In genomic region chr5:58436432-58436831, GRCm38 (mm10) we compare ENCODE assay signal across 22 mouse cellular contexts.
DNase-seq lines count a peak whose midpoint lies in the region; ATAC-seq lines count a peak whose summit lies in the region.
"Had no signal": no experiment of that assay in that cellular context is flagged by ENCODE, and none has a peak within 500 bp of the region (broad histone marks: within the 10 kb centered on the region; RNA-seq: fewer than 3 reads in every experiment).

No protein-coding gene starts in this region.

- no peak overlapping the region for H3K27ac ChIP-seq in forebrain, embryonic 11.5 days (ENCODE audit: low read depth, low read length)
- H3K27ac ChIP-seq in forebrain, embryonic 12.5 days, result no peak overlapping the region
- no peak overlapping the region for H3K27ac ChIP-seq in forebrain, embryonic 15.5 days (replicated peaks)
- no peak overlapping the region for H3K27ac ChIP-seq in forebrain, embryonic 16.5 days (ENCODE audit: low read length)
- H3K27ac ChIP-seq in midbrain, embryonic 12.5 days (replicated peaks), result no peak overlapping the region
- no peak overlapping the region for H3K27ac ChIP-seq in midbrain, embryonic 15.5 days
- H3K27ac ChIP-seq: heart, embryonic 15.5 days; hindbrain, embryonic 12.5 days; hindbrain, embryonic 15.5 days had no signal

- no peaks in the 10 kb centered on the region for H3K9me3 ChIP-seq in forebrain, embryonic 11.5 days (ENCODE audit: control insufficient read depth, low read length)
- H3K9me3 ChIP-seq in forebrain, embryonic 12.5 days, result no peaks in the 10 kb centered on the region
- no peaks in the 10 kb centered on the region for H3K9me3 ChIP-seq in forebrain, embryonic 15.5 days
- H3K9me3 ChIP-seq in forebrain, embryonic 16.5 days (ENCODE audit: control insufficient read depth, low read length), result no peaks in the 10 kb centered on the region
- H3K9me3 ChIP-seq in midbrain, embryonic 12.5 days, result no peaks in the 10 kb centered on the region
- no peaks in the 10 kb centered on the region for H3K9me3 ChIP-seq in midbrain, embryonic 15.5 days
- H3K9me3 ChIP-seq: heart, embryonic 12.5 days; heart, embryonic 15.5 days; hindbrain, embryonic 12.5 days; hindbrain, embryonic 15.5 days had no signal

- no peak overlapping the region for H3K4me3 ChIP-seq in forebrain, embryonic 11.5 days (ENCODE audit: low read depth, low read length)
- no peak overlapping the region for H3K4me3 ChIP-seq in forebrain, embryonic 12.5 days (replicated peaks)
- H3K4me3 ChIP-seq in forebrain, embryonic 15.5 days, result no peak overlapping the region
- H3K4me3 ChIP-seq in forebrain, embryonic 16.5 days (replicated peaks; ENCODE audit: low read length), result no peak overlapping the region
- no peak overlapping the region for H3K4me3 ChIP-seq in midbrain, embryonic 12.5 days
- H3K4me3 ChIP-seq in midbrain, embryonic 15.5 days, result no peak overlapping the region
- H3K4me3 ChIP-seq: heart, embryonic 12.5 days; heart, embryonic 15.5 days; hindbrain, embryonic 12.5 days; hindbrain, embryonic 15.5 days had no signal

- no peak overlapping the region for H3K9ac ChIP-seq in forebrain, embryonic 11.5 days (ENCODE audit: low read length)
- no peak overlapping the region for H3K9ac ChIP-seq in forebrain, embryonic 12.5 days
- H3K9ac ChIP-seq in forebrain, embryonic 15.5 days (replicated peaks), result no peak overlapping the region
- no peak overlapping the region for H3K9ac ChIP-seq in forebrain, embryonic 16.5 days (replicated peaks; ENCODE audit: low read depth, low read length)
- H3K9ac ChIP-seq in midbrain, embryonic 12.5 days (replicated peaks), result no peak overlapping the region
- no peak overlapping the region for H3K9ac ChIP-seq in midbrain, embryonic 15.5 days
- H3K9ac ChIP-seq: heart, embryonic 12.5 days; heart, embryonic 15.5 days; hindbrain, embryonic 12.5 days; hindbrain, embryonic 15.5 days had no signal

- ATAC-seq in forebrain, embryonic 11.5 days (replicated peaks; ENCODE audit: low FRiP score), result peak; percentile 79
- ATAC-seq in forebrain, embryonic 12.5 days (ENCODE audit: low FRiP score), result no peak
- 0 out of 2 replicates have a peak, but pooled peaks have one; percentile 29 for ATAC-seq in forebrain, embryonic 15.5 days (replicated peaks)
- ATAC-seq in forebrain, embryonic 16.5 days, result no peak
- ATAC-seq in midbrain, embryonic 12.5 days (ENCODE audit: low FRiP score, low read depth), result peak; percentile 65
- ATAC-seq in midbrain, embryonic 15.5 days (replicated peaks), result no peak
- ATAC-seq: activated CD4-positive, CD25-positive, alpha-beta regulatory T cell, adult 4 months had no signal

- H3K36me3 ChIP-seq in forebrain, embryonic 11.5 days (ENCODE audit: control insufficient read depth, insufficient read depth, low read length), result no peaks in the 10 kb centered on the region
- H3K36me3 ChIP-seq in forebrain, embryonic 12.5 days (replicated peaks), result no peaks in the 10 kb centered on the region
- H3K36me3 ChIP-seq in forebrain, embryonic 15.5 days, result no peaks in the 10 kb centered on the region
- no peaks in the 10 kb centered on the region for H3K36me3 ChIP-seq in forebrain, embryonic 16.5 days (ENCODE audit: control insufficient read depth, insufficient read depth)
- H3K36me3 ChIP-seq in midbrain, embryonic 12.5 days, result no peaks in the 10 kb centered on the region
- H3K36me3 ChIP-seq in midbrain, embryonic 15.5 days (replicated peaks), result no peaks in the 10 kb centered on the region
- H3K36me3 ChIP-seq: heart, embryonic 12.5 days; heart, embryonic 15.5 days; hindbrain, embryonic 12.5 days; hindbrain, embryonic 15.5 days had no signal

- no peak overlapping the region for H3K4me2 ChIP-seq in forebrain, embryonic 11.5 days (ENCODE audit: low read depth, low read length, severe bottlenecking)
- H3K4me2 ChIP-seq in forebrain, embryonic 12.5 days, result no peak overlapping the region
- H3K4me2 ChIP-seq in forebrain, embryonic 15.5 days (replicated peaks), result no peak overlapping the region
- H3K4me2 ChIP-seq in forebrain, embryonic 16.5 days (ENCODE audit: low read length), result no peak overlapping the region
- H3K4me2 ChIP-seq in midbrain, embryonic 12.5 days (replicated peaks), result no peak overlapping the region
- no peak overlapping the region for H3K4me2 ChIP-seq in midbrain, embryonic 15.5 days
- H3K4me2 ChIP-seq: heart, embryonic 12.5 days; heart, embryonic 15.5 days; hindbrain, embryonic 12.5 days; hindbrain, embryonic 15.5 days had no signal

- no peaks in the 10 kb centered on the region for H3K27me3 ChIP-seq in forebrain, embryonic 11.5 days (ENCODE audit: control insufficient read depth, insufficient read depth, low read length)
- H3K27me3 ChIP-seq in forebrain, embryonic 12.5 days, result no peaks in the 10 kb centered on the region
- H3K27me3 ChIP-seq in forebrain, embryonic 15.5 days, result no peaks in the 10 kb centered on the region
- no peaks in the 10 kb centered on the region for H3K27me3 ChIP-seq in forebrain, embryonic 16.5 days (replicated peaks; ENCODE audit: control insufficient read depth, insufficient read depth, low read length)
- H3K27me3 ChIP-seq in midbrain, embryonic 12.5 days, result no peaks in the 10 kb centered on the region
- H3K27me3 ChIP-seq in midbrain, embryonic 15.5 days (replicated peaks), result no peaks in the 10 kb centered on the region
- H3K27me3 ChIP-seq: heart, embryonic 12.5 days; heart, embryonic 15.5 days; hindbrain, embryonic 12.5 days; hindbrain, embryonic 15.5 days had no signal

- DNase-seq in forebrain, embryonic 11.5 days (ENCODE audit: low spot score), result no peak
- DNase-seq in retina, postnatal 1 day, result peak; percentile 1
- no peak for DNase-seq in retina, embryonic 14.5 days (ENCODE audit: low spot score)
- DNase-seq: adrenal gland, adult 8-10 months; adrenal gland, postnatal 25 days; cerebellum, adult 18-20 months; cerebellum, adult 9-10 months; cerebellum, postnatal 14 days; gastrocnemius, postnatal 25 days; heart, adult 18-20 months; heart, postnatal 10 days; heart, postnatal 36 days had no signal

- no peaks in the 10 kb centered on the region for H3K4me1 ChIP-seq in forebrain, embryonic 11.5 days (replicated peaks; ENCODE audit: control insufficient read depth, insufficient read depth, low read length)
- H3K4me1 ChIP-seq in forebrain, embryonic 12.5 days, result no peaks in the 10 kb centered on the region
- H3K4me1 ChIP-seq in forebrain, embryonic 15.5 days, result no peaks in the 10 kb centered on the region
- no peaks in the 10 kb centered on the region for H3K4me1 ChIP-seq in forebrain, embryonic 16.5 days (replicated peaks; ENCODE audit: control insufficient read depth, insufficient read depth, low read length)
- no peaks in the 10 kb centered on the region for H3K4me1 ChIP-seq in midbrain, embryonic 12.5 days
- no peaks in the 10 kb centered on the region for H3K4me1 ChIP-seq in midbrain, embryonic 15.5 days
- H3K4me1 ChIP-seq: heart, embryonic 12.5 days; heart, embryonic 15.5 days; hindbrain, embryonic 12.5 days; hindbrain, embryonic 15.5 days had no signal

- 36% methylated on average over 1 of the region's 1 CpGs for WGBS in forebrain, embryonic 11.5 days
- 5% methylated on average over 1 of the region's 1 CpGs for WGBS in forebrain, embryonic 12.5 days
- WGBS in forebrain, embryonic 15.5 days, result 9% methylated on average over 1 of the region's 1 CpGs
- WGBS in forebrain, embryonic 16.5 days, result 6% methylated on average over 1 of the region's 1 CpGs
- 17% methylated on average over 1 of the region's 1 CpGs for WGBS in midbrain, embryonic 12.5 days
- 8% methylated on average over 1 of the region's 1 CpGs for WGBS in midbrain, embryonic 15.5 days

Comparison
In these comparisons a context has a peak if more than half of its experiments do, and no peak if none do; other contexts are left out.
1. ATAC-seq: peak in forebrain, embryonic 11.5 days (single experiment), forebrain, embryonic 15.5 days (single experiment) and midbrain, embryonic 12.5 days (single experiment); none in forebrain, embryonic 12.5 days (single experiment), forebrain, embryonic 16.5 days (single experiment) and midbrain, embryonic 15.5 days (single experiment).